Mouse (Mus musculus) forebrain, embryonic 11.5 days (tissue): ENCODE measurements around the gene Furin. TPM values are rescaled to one million over a fixed set of nuclear protein-coding genes. Genes with fewer than 3 reads are reported as not detected.

Experiments used
- ATAC-seq: fragments of 200-750 bp; cut with Nextera tagmentation; replicated peaks from 2 replicates; pipeline ENCODE4 v1.8.0; 2017; ENCODE audit warnings: moderate TSS enrichment; ENCODE audit not compliant: low FRiP score
- DNase-seq: peaks from one replicate; pipeline ENCODE4 v3.0.0-alpha.2; 2017; ENCODE audit warnings: low spot score
- H3K27ac ChIP-seq: fragments of 300-500 bp; sonication (generic); 2 replicates; pipeline ENCODE4 v1.5.1; 2014; ENCODE audit warnings: low read depth, low read length
- H3K27me3 ChIP-seq: fragments of 300-500 bp; sonication (generic); 2 replicates; pipeline ENCODE4 v1.6.1; 2014; ENCODE audit warnings: mild to moderate bottlenecking, low read length, mixed read lengths; ENCODE audit not compliant: control insufficient read depth, insufficient read depth
- H3K36me3 ChIP-seq: fragments of 300-500 bp; sonication (generic); 2 replicates; pipeline ENCODE4 v1.6.1; 2014; ENCODE audit warnings: mild to moderate bottlenecking, low read length, moderate library complexity, mixed read lengths; ENCODE audit not compliant: control insufficient read depth, insufficient read depth
- H3K4me1 ChIP-seq: fragments of 300-500 bp; sonication (generic); replicated peaks from 2 replicates; pipeline ENCODE4 v1.6.1; 2014; ENCODE audit warnings: low read length, mixed read lengths; ENCODE audit not compliant: control insufficient read depth, insufficient read depth
- H3K4me2 ChIP-seq: fragments of 300-500 bp; sonication (generic); 2 replicates; pipeline ENCODE4 v1.6.1; 2014; ENCODE audit warnings: low read depth, mild to moderate bottlenecking, low read length, moderate library complexity, mixed read lengths; ENCODE audit not compliant: severe bottlenecking
- H3K4me3 ChIP-seq: fragments of 300-500 bp; sonication (generic); 2 replicates; pipeline ENCODE4 v1.5.1; 2014; ENCODE audit warnings: low read depth, low read length
- H3K9ac ChIP-seq: fragments of 300-500 bp; sonication (generic); 2 replicates; pipeline ENCODE4 v1.6.1; 2014; ENCODE audit warnings: low read length
- H3K9me3 ChIP-seq: fragments of 300-500 bp; sonication (generic); 2 replicates; pipeline ENCODE4 v1.6.1; 2016; ENCODE audit warnings: low read length, mixed read lengths; ENCODE audit not compliant: control insufficient read depth
- WGBS: fragments of 180-500 bp; shearing (Covaris S2); extraction: QIAGEN DNeasy Blood & Tissue Kit; methylation state at CpG from one replicate; pipeline ENCODE4 v1.1.7; 2014; 5-methylcytosine and 5-hydroxymethylcytosine counted together
- polyA plus RNA-seq: library from polyadenylated mRNA; unstranded; fragments of >200 nt; fragmentation: Nextera tagmentation; extraction: Ambion mirVana; gene quantifications from 2 replicates; pipeline ENCODE4 v1.2.1, GENCODE M21; 2014

The Furin gene
- polyA plus RNA-seq, 1 experiment from 2014 or later = 6.0 TPM

DNA sequence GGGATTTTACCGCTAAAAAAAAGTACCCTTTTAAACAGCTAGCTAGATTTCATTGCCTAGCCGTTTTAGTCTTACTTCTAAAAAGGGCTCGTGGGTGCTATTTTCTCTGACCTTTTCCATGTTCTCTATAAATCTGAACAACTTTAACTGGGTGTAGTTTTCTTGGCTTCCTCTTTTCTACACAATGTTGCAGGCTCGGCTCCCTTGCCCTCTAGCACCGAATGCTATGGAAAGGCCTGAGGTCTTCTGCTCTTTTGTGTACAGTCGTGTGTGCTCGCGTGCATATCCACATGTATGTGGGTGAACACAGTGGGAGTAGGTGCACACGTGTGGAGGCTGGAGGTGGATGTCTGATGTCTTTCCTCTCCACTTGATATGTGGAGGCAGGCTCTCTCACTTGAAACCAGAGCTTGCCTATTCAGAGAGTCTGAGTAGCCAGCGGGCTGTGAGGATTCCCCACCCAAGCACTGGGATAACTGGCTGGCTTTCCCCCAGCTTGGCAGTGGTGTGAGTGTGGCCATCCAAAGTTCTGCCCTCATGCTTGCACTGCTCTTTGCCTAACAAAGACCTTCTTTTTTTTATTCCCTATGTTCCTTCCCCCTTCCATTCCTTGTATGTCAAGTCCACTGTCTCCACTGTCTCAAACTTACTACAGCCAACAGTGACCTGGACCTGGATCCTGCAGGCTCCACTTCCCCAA lies 34.7 kb upstream of the Furin start:
- Histone ChIP-seq H3K4me3 (no peak overlapping the region), H3K9me3 (no peaks in the 10 kb centered on the region), H3K36me3 (no peaks in the 10 kb centered on the region), H3K27ac (no peak overlapping the region), H3K27me3 (no peaks in the 10 kb centered on the region), H3K4me1 (peaks cover 3% of the 10 kb centered on the region; the same call in 1 of the 2 replicates), H3K4me2 (no peak overlapping the region), H3K9ac (no peak overlapping the region)
- DNase-seq = no peak
- 87% methylated on average over 10 of the region's 10 CpGs for WGBS
- no peak for ATAC-seq

GRCm38 (mm10) chr7:80439032-80439760 lies 34.0 kb upstream of the Furin start:
- no peak for ATAC-seq
- Histone ChIP-seq H3K4me3 (no peak overlapping the region), H3K36me3 (no peaks in the 10 kb centered on the region), H3K9me3 (no peaks in the 10 kb centered on the region), H3K27ac (no peak overlapping the region), H3K27me3 (no peaks in the 10 kb centered on the region), H3K4me2 (no peak overlapping the region), H3K9ac (no peak overlapping the region), H3K4me1 (peaks cover 3% of the 10 kb centered on the region; the same call in 1 of the 2 replicates)
- WGBS = 49% methylated on average over 15 of the region's 15 CpGs
- DNase-seq = no peak

- 92% methylated on average over 7 of the region's 7 CpGs for WGBS
- H3K9me3 ChIP-seq = no peaks in the 10 kb centered on the region
Measured at GRCm38 (mm10) chr7:80436571-80436970, 31.3 kb upstream of the Furin start.

GRCm38 (mm10) chr7:80435594-80435993 lies 30.4 kb upstream of the Furin start:
- no peaks in the 10 kb centered on the region for H3K36me3 ChIP-seq
- ATAC-seq (no peak), DNase-seq (no peak)
- WGBS = 95% methylated on average over 3 of the region's 3 CpGs
- H3K4me3 ChIP-seq = no peak overlapping the region
- no peaks in the 10 kb centered on the region for H3K27me3 ChIP-seq
- H3K4me2 ChIP-seq = no peak overlapping the region
- no peak overlapping the region for H3K9ac ChIP-seq
- H3K27ac ChIP-seq = no peak overlapping the region
- H3K4me1 ChIP-seq = no peaks in the 10 kb centered on the region
- no peaks in the 10 kb centered on the region for H3K9me3 ChIP-seq

More at GRCm38 (mm10) chr7:80436571-80436970, 31.3 kb upstream of the Furin start:
- DNase-seq (no peak), ATAC-seq (no peak)
- Histone ChIP-seq H3K27ac (no peak overlapping the region), H3K4me1 (no peaks in the 10 kb centered on the region), H3K4me3 (no peak overlapping the region), H3K36me3 (no peaks in the 10 kb centered on the region), H3K9ac (no peak overlapping the region), H3K4me2 (no peak overlapping the region), H3K27me3 (no peaks in the 10 kb centered on the region)

- Histone ChIP-seq H3K9ac (no peak overlapping the region), H3K9me3 (no peaks in the 10 kb centered on the region), H3K4me3 (no peak overlapping the region), H3K4me2 (no peak overlapping the region), H3K36me3 (no peaks in the 10 kb centered on the region), H3K27me3 (no peaks in the 10 kb centered on the region), H3K4me1 (no peaks in the 10 kb centered on the region), H3K27ac (no peak overlapping the region)
- DNase-seq (no peak), ATAC-seq (no peak)
- 93% methylated on average over 12 of the region's 12 CpGs for WGBS
Measured at GRCm38 (mm10) chr7:80429661-80430060, 24.4 kb upstream of the Furin start.

- H3K9me3 ChIP-seq = no peaks in the 10 kb centered on the region
- WGBS = 86% methylated on average over 5 of the region's 5 CpGs
- H3K4me3 ChIP-seq = no peak overlapping the region
- DNase-seq (no peak), ATAC-seq (no peak)
- H3K4me1 ChIP-seq = no peaks in the 10 kb centered on the region
- no peak overlapping the region for H3K9ac ChIP-seq
- H3K27ac ChIP-seq = no peak overlapping the region
- no peak overlapping the region for H3K4me2 ChIP-seq
- no peaks in the 10 kb centered on the region for H3K27me3 ChIP-seq
- no peaks in the 10 kb centered on the region for H3K36me3 ChIP-seq
Measured at GRCm38 (mm10) chr7:80427730-80428129, 22.5 kb upstream of the Furin start.

GRCm38 (mm10) chr7:80426363-80426762 lies 21.1 kb upstream of the Furin start:
- 82% methylated on average over 7 of the region's 7 CpGs for WGBS
- no peaks in the 10 kb centered on the region for H3K27me3 ChIP-seq
- ATAC-seq (no peak), DNase-seq (no peak)
- H3K4me3 ChIP-seq = no peak overlapping the region
- no peaks in the 10 kb centered on the region for H3K9me3 ChIP-seq
- no peaks in the 10 kb centered on the region for H3K36me3 ChIP-seq
- no peak overlapping the region for H3K27ac ChIP-seq
- no peaks in the 10 kb centered on the region for H3K4me1 ChIP-seq
- no peak overlapping the region for H3K9ac ChIP-seq
- H3K4me2 ChIP-seq = no peak overlapping the region

- H3K4me3 ChIP-seq = no peak overlapping the region
- 81% methylated on average over 6 of the region's 6 CpGs for WGBS
- no peaks in the 10 kb centered on the region for H3K36me3 ChIP-seq
- H3K9ac ChIP-seq = no peak overlapping the region
- DNase-seq (no peak), ATAC-seq (no peak)
- no peak overlapping the region for H3K27ac ChIP-seq
- H3K9me3 ChIP-seq = no peaks in the 10 kb centered on the region
- H3K4me2 ChIP-seq = no peak overlapping the region
- H3K27me3 ChIP-seq = no peaks in the 10 kb centered on the region
- no peaks in the 10 kb centered on the region for H3K4me1 ChIP-seq
Measured at GRCm38 (mm10) chr7:80424722-80425121, 19.5 kb upstream of the Furin start.
